Mouse (Mus musculus): ENCODE results near the gene Cyb5r2. TPM values are rescaled to one million over a fixed set of nuclear protein-coding genes. Genes with fewer than 3 reads are reported as not detected.

Cyb5r2 gene
- polyA plus RNA-seq, 1 experiment from 2014 or later = 1.2 TPM

DNA sequence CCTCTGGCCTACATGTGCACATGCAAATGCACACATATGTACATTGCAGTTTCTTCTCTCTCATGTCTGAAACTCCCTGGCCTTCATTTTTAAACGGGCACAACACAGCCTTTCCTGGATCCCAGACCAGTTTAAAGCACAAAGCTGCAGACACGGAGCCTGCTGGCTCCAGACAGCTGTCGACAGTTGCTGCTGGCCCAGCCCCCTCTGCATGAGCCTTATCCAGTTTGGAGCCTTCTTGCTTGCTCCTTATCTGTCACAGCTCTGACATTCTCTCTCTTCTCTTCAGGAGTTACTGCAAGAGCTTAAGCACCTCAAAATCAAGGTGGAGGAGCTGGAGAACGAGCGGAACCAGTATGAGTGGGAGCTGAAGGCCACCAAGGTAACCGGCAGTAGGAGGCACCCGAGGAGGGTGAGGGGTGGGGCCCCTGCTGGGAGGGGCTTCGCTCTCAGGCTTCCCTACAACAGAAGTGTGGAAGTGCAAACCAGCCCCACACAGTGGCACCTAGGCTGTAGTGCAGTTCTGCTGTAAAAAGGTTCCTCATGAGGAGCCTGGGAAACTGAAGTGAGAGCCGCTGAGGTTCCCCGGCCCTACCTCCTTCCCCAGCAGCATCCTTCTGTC lies 49.2 kb downstream of the Cyb5r2 start:
- Histone ChIP-seq H3K27me3 (ENCODE audit: insufficient read depth, poor library complexity, severe bottlenecking) (no peaks in the 10 kb centered on the region), H3K36me3 (no peaks in the 10 kb centered on the region), H3K27ac (peak overlapping the region; percentile 82), H3K4me3 (peak overlapping the region; percentile 54), H3K4me1 (peaks cover 17% of the 10 kb centered on the region; the same call in 1 of the 2 replicates), H3K9me3 (no peaks in the 10 kb centered on the region)
- DNase-seq (ENCODE audit: low spot score) = peak; percentile 90
- 2% methylated on average over 10 of the region's 10 CpGs for WGBS

DNA sequence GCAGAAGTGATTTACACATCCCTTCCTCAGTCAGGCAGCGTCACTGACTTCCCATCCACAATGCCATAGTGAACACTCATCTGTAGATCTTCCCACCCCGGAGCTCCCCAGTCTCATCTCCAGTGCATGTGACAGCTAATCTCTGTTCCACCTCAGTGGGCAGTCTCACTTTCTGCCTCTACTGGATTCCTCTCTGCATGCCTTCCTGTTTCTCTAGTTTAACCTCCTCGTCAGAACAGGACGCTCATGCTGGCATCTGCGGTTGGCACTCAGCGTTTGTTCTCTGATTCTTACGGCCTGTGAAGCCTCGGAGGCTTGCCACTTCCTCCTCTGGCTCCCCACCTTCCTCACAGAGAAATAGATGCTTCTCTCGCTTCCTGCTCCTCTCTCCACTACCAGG lies 50.2 kb downstream of the Cyb5r2 start:
- Histone ChIP-seq H3K27ac (peak overlapping the region; percentile 82; the same call in 1 of the 2 replicates), H3K9me3 (no peaks in the 10 kb centered on the region), H3K36me3 (no peaks in the 10 kb centered on the region), H3K4me1 (peaks cover 21% of the 10 kb centered on the region; the same call in 1 of the 2 replicates), H3K27me3 (ENCODE audit: insufficient read depth, poor library complexity, severe bottlenecking) (no peaks in the 10 kb centered on the region), H3K4me3 (no peak overlapping the region)
- WGBS = 50% methylated on average over 9 of the region's 9 CpGs
- no peak for DNase-seq (ENCODE audit: low spot score)

DNA sequence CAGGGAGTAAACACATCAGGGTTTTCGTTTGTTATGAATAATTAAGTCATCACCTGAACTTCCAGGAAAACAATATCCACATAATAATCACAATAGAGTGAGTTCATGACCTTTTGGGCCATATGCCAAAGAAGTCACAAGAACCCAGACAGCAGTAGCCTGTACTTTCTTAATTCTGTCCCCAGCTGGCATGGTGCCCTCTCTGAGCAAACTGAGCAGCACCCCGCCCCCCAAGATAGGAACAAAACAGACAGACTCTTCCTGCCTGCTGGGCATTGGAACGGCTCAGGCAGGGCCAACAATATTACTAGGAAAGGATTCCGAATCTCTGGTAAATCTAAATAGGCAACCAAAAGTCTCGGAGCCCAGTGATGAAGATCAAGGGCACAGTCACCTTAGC lies 51.9 kb downstream of the Cyb5r2 start:
- no peak overlapping the region for H3K27ac ChIP-seq
- no peaks in the 10 kb centered on the region for H3K9me3 ChIP-seq
- H3K36me3 ChIP-seq = no peaks in the 10 kb centered on the region
- WGBS = 77% methylated on average over 5 of the region's 5 CpGs
- H3K4me1 ChIP-seq = peaks cover 21% of the 10 kb centered on the region; the same call in 1 of the 2 replicates
- H3K4me3 ChIP-seq = no peak overlapping the region
- H3K27me3 ChIP-seq (ENCODE audit: insufficient read depth, poor library complexity, severe bottlenecking) = no peaks in the 10 kb centered on the region
- no peak for DNase-seq (ENCODE audit: low spot score)

DNA sequence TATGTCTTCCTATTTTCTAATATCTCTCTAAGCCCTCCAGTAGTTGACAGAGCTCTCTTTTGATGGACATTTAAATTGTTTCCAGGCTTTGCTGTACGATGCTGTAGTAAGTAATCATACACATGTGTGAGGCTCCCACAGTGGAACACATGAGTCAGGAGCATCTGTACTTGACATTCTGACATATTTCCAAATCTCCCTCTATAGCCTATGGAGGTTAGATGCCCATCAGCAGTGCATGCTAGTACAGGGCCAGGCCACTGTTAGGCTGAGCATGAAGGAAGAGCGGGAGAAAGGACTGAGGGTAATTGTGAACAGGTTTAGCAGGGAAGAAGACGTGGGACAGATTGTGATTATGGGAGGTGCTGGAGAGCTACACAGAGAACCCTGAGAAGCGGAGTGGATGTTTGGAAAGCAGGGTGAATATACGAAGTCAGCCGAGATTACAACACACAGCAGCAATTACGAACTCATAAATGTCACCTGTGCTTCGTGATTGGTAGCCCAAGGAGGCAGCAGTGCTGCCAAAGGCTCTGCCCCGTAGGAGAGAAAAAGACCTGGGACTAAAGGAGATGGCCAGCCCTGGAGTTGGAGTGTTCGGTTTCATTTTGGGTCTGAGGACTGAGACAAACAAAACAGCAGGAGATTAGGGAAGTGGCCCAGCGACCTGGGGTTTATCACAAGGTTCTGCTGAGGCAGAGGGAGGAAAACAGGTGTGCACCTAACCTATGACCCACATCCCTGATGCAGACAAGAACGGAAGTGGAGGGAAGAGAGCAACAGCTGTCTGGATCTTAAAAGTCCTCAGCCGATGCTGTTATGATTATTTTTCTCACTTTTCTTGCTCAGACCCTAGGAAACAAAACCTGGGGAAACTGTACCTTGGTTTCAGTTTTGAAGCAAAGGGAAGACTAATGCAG lies 55.1 kb downstream of the Cyb5r2 start:
- H3K27me3 ChIP-seq (ENCODE audit: insufficient read depth, poor library complexity, severe bottlenecking) = no peaks in the 10 kb centered on the region
- WGBS = 71% methylated on average over 13 of the region's 13 CpGs
- H3K27ac ChIP-seq = no peak overlapping the region
- H3K9me3 ChIP-seq = no peaks in the 10 kb centered on the region
- H3K36me3 ChIP-seq = no peaks in the 10 kb centered on the region
- no peak for DNase-seq (ENCODE audit: low spot score)
- peaks cover 11% of the 10 kb centered on the region; the same call in 1 of the 2 replicates for H3K4me1 ChIP-seq
- no peak overlapping the region for H3K4me3 ChIP-seq

DNA sequence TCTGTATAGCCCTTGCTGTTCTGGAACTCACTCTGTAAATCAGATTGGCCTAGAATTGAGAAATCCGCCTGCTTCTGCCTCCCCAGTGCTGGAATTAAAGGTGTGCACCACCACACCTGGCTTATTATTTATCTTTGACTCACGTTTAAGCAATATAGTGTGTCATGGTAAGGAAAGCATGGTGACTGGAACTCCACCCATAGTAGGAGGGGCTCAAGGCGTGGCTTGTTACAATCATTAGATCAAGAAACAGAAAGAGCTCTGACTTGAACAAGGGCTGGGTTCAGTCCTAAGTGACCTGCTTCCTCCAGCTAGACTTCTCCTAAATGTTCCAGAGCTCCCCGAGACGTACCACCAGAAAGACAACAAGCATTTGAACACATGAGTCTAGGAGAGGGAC lies 57.2 kb downstream of the Cyb5r2 start:
- Histone ChIP-seq H3K4me1 (0 out of 2 replicates have a peak, but pooled peaks cover 7% of the 10 kb centered on the region), H3K36me3 (no peaks in the 10 kb centered on the region), H3K27ac (no peak overlapping the region), H3K4me3 (no peak overlapping the region), H3K9me3 (no peaks in the 10 kb centered on the region), H3K27me3 (ENCODE audit: insufficient read depth, poor library complexity, severe bottlenecking) (no peaks in the 10 kb centered on the region)
- 85% methylated on average over 5 of the region's 5 CpGs for WGBS
- DNase-seq (ENCODE audit: low spot score) = no peak

DNA sequence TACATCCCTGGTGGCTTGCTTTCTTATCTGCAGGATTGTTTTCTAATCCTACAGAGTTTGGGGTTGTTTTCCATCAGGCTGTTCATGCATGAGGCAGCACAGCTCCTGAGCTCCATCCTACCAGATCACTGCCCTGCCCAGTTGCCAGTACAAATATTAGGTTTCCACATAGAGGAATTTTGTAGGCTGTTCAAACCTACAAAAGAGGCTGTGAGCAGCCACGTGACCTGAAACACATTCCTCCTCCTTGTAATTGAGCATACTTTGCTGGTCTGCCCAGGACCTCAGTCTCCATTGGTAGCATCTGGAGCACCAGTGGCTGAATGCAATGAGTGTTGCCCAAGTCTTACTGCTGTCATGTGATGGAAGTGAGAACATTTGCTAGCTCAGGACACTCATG lies 57.9 kb downstream of the Cyb5r2 start:
- Histone ChIP-seq H3K36me3 (no peaks in the 10 kb centered on the region), H3K4me3 (no peak overlapping the region), H3K27me3 (ENCODE audit: insufficient read depth, poor library complexity, severe bottlenecking) (no peaks in the 10 kb centered on the region), H3K4me1 (0 out of 2 replicates have a peak, but pooled peaks cover 7% of the 10 kb centered on the region), H3K27ac (no peak overlapping the region), H3K9me3 (no peaks in the 10 kb centered on the region)
- 48% methylated on average over 1 of the region's 1 CpGs for WGBS
- DNase-seq (ENCODE audit: low spot score) = no peak

Other genes with a start within 250 kb of the Cyb5r2 start
- gene Olfml1, start 190.6 kb downstream of the Cyb5r2 start, polyA plus RNA-seq (2016; fragmentation: Nextera tagmentation; extraction: Ambion mirVana) = 5.8 and 8.0 TPM in 2 replicates
- gene Ppfibp2, start 162.8 kb downstream of the Cyb5r2 start, polyA plus RNA-seq (2016; fragmentation: Nextera tagmentation; extraction: Ambion mirVana) = 8.0 and 13.3 TPM in 2 replicates
- gene 5330417H12Rik, start 132.9 kb downstream of the Cyb5r2 start, polyA plus RNA-seq (2016; fragmentation: Nextera tagmentation; extraction: Ambion mirVana) = 0.15 TPM in 1 of 2 replicates, not detected in the other
- gene Ovch2, start 43.2 kb upstream of the Cyb5r2 start, polyA plus RNA-seq (2016; fragmentation: Nextera tagmentation; extraction: Ambion mirVana) = not detected in 2 replicates
- not detected in 2 replicates for gene Olfr467, start 54.2 kb upstream of the Cyb5r2 start, polyA plus RNA-seq (2016; fragmentation: Nextera tagmentation; extraction: Ambion mirVana)
- gene Olfr469, start 67.5 kb upstream of the Cyb5r2 start, polyA plus RNA-seq (2016; fragmentation: Nextera tagmentation; extraction: Ambion mirVana) = not detected in 2 replicates
- not detected in 2 replicates for gene Olfr470, start 89.5 kb upstream of the Cyb5r2 start, polyA plus RNA-seq (2016; fragmentation: Nextera tagmentation; extraction: Ambion mirVana)
- gene Olfr472, start 139.9 kb upstream of the Cyb5r2 start, polyA plus RNA-seq (2016; fragmentation: Nextera tagmentation; extraction: Ambion mirVana) = 0.03 TPM in 1 of 2 replicates, not detected in the other
- gene Olfr473, start 172.4 kb upstream of the Cyb5r2 start, polyA plus RNA-seq (2016; fragmentation: Nextera tagmentation; extraction: Ambion mirVana) = not detected in 2 replicates
- gene Olfr474, start 196.6 kb upstream of the Cyb5r2 start, polyA plus RNA-seq (2016; fragmentation: Nextera tagmentation; extraction: Ambion mirVana) = not detected in 2 replicates
- not detected in 2 replicates for gene Olfr476, start 206.8 kb upstream of the Cyb5r2 start, polyA plus RNA-seq (2016; fragmentation: Nextera tagmentation; extraction: Ambion mirVana)
- gene Olfr477, start 228.7 kb upstream of the Cyb5r2 start, polyA plus RNA-seq (2016; fragmentation: Nextera tagmentation; extraction: Ambion mirVana) = not detected in 2 replicates